Comparison of ENCODE assay signal across 16 mouse cellular contexts in the genomic region with DNA sequence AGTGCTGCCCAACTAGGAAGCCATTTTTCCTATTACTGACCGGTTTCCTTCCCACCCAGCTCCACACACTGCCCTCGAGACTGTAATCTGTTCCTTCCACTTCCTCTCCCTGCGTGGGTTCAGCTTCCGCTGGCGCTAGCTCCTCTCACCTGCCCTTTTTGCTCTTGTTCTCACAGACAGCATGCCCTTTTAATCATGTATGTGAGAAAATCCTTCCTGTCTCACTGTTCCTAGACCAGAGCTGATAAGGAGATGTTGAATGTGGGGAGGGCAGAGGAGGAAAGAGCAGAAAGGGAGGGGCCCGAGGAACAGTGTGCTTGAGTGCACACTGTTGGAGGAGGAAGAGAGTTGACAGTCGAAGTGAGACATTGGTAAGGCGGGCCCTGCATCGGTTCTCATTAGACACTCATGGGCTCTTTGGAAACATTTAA. TPM values are rescaled to one million over a fixed set of nuclear protein-coding genes. Genes with fewer than 3 reads are reported as not detected.
DNase-seq lines count a peak whose midpoint lies in the region; ATAC-seq and TF ChIP-seq lines count a peak whose summit lies in the region.
"Had no signal": no experiment of that assay in that cellular context is flagged by ENCODE, and none has a peak within 500 bp of the region (broad histone marks: within the 10 kb centered on the region; RNA-seq: fewer than 3 reads in every experiment).

A gene (minus strand): TSS at position 261 of the 431 bp plus-strand sequence.

- H3K9me3 ChIP-seq in kidney, embryonic 14.5 days (ENCODE audit: control insufficient read depth, low read length): no peaks in the 10 kb centered on the region
- H3K9me3 ChIP-seq in CH12.LX (replicated peaks; ENCODE audit: low read length): no peaks in the 10 kb centered on the region
- H3K9me3 ChIP-seq in hindbrain, postnatal 0 days (ENCODE audit: low read length): no peaks in the 10 kb centered on the region

- H3K27me3 ChIP-seq in kidney, embryonic 14.5 days (ENCODE audit: control insufficient read depth, insufficient read depth, low read length): no peaks in the 10 kb centered on the region
- no peaks in the 10 kb centered on the region for H3K27me3 ChIP-seq in CH12.LX (replicated peaks)
- H3K27me3 ChIP-seq in hindbrain, postnatal 0 days (ENCODE audit: insufficient read depth, low read length): no peaks in the 10 kb centered on the region

- TF ChIP-seq RAD21 in CH12.LX (IDR thresholded peaks at IDR 0.05; ENCODE audit: low read depth, low read length): no peak

- no peak for TF ChIP-seq POLR2A in CH12.LX (IDR thresholded peaks at IDR 0.05; ENCODE audit: low read depth, low read length)

- H3K79me2 ChIP-seq in CH12.LX (replicated peaks; ENCODE audit: control insufficient read depth, extremely low read depth, insufficient read depth, poor library complexity, severe bottlenecking): no peaks in the 10 kb centered on the region

- 43% methylated on average over 9 of the region's 9 CpGs for WGBS in kidney, embryonic 14.5 days
- WGBS in hindbrain, postnatal 0 days: 69% methylated on average over 9 of the region's 9 CpGs

- no peak within 1 kb of the TSS for H3K4me3 ChIP-seq in kidney, embryonic 14.5 days (ENCODE audit: low read length)
- no peak within 1 kb of the TSS for H3K4me3 ChIP-seq in CH12.LX (replicated peaks in 1 of 3; ENCODE audit: low read depth in 2 of 3, low read length in 2 of 3, poor library complexity in 1 of 3)
- no peak within 1 kb of the TSS for H3K4me3 ChIP-seq in hindbrain, postnatal 0 days (ENCODE audit: low read length)
- H3K4me3 ChIP-seq: left cerebral cortex, adult 2 months; myocyte had no signal

- DNase-seq in kidney, adult 8-10 months: no peak
- DNase-seq in CH12.LX (ENCODE audit: extremely low read depth): no peak
- DNase-seq in induced T-regulatory cell, adult 2 months (ENCODE audit: low read depth): peak; percentile 29
- DNase-seq in hindbrain, postnatal 0 days (ENCODE audit: low spot score): no peak
- DNase-seq in thymus, postnatal 25 days: no peak
- no peak for DNase-seq in gastrocnemius, adult 8-10 months (ENCODE audit: low spot score in 2 of 2)
- DNase-seq: cerebellum, adult 8-10 months; right cerebral cortex, adult 18-20 months; thymus, adult 2 months had no signal

- no peak for TF ChIP-seq EP300 in CH12.LX (IDR thresholded peaks at IDR 0.05; ENCODE audit: low read length)

- H3K4me1 ChIP-seq in kidney, embryonic 14.5 days (ENCODE audit: control insufficient read depth, insufficient read depth, low read length): peaks cover 3% of the 10 kb centered on the region; the same call in 1 of the 2 replicates
- peaks cover 0 to 12% of the 10 kb centered on the region in 2 experiments; a peak in 3 of 4 replicates for H3K4me1 ChIP-seq in CH12.LX (ENCODE audit: control insufficient read depth in 1 of 2, insufficient read depth in 2 of 2)
- no peaks in the 10 kb centered on the region for H3K4me1 ChIP-seq in hindbrain, postnatal 0 days (ENCODE audit: insufficient read depth, low read length)

- H3K4me2 ChIP-seq in kidney, embryonic 14.5 days (replicated peaks; ENCODE audit: low read depth, low read length): peak within 1 kb of the TSS; percentile 22
- H3K4me2 ChIP-seq in CH12.LX (ENCODE audit: insufficient read depth, low read depth, poor library complexity, severe bottlenecking): peak within 1 kb of the TSS; percentile 6; the same call in 1 of the 2 replicates
- H3K4me2 ChIP-seq in hindbrain, postnatal 0 days (ENCODE audit: low read depth, low read length): no peak within 1 kb of the TSS

- TF ChIP-seq CTCF in CH12.LX (conservative IDR thresholded peaks at IDR 0.05 in 1 of 2, IDR thresholded peaks at IDR 0.05 in 1 of 2; ENCODE audit: low read depth in 2 of 2, low read length in 2 of 2): no peak
- no peak for TF ChIP-seq CTCF in hindbrain, postnatal 0 days (IDR thresholded peaks at IDR 0.05; ENCODE audit: low read depth)

- H3K36me3 ChIP-seq in kidney, embryonic 14.5 days (ENCODE audit: control insufficient read depth, insufficient read depth, low read length): no peaks in the 10 kb centered on the region
- no peaks in the 10 kb centered on the region for H3K36me3 ChIP-seq in CH12.LX (replicated peaks in 1 of 2; ENCODE audit: control insufficient read depth in 1 of 2, insufficient read depth in 1 of 2, low read length in 1 of 2)
- H3K36me3 ChIP-seq in hindbrain, postnatal 0 days (ENCODE audit: insufficient read depth, low read length): no peaks in the 10 kb centered on the region

- in situ Hi-C loops in CH12.LX (cut with MboI; ENCODE audit: low pct_ligation_motif_present, low pct_unique_long_range_greater_than_20kb, low sequenced_read_pairs): no loop called here

- peak; percentile 55; the same call in 1 of the 2 replicates for ATAC-seq in kidney, embryonic 14.5 days (ENCODE audit: low FRiP score, low TSS enrichment)
- peak; percentile 72 for ATAC-seq in megakaryocyte-erythroid progenitor cell, adult 5-6 weeks (replicated peaks; ENCODE audit: low FRiP score, low TSS enrichment, poor library complexity, severe bottlenecking)
- ATAC-seq in hindbrain, postnatal 0 days: no peak
- ATAC-seq: hindbrain, embryonic 16.5 days; lung, postnatal 0 days had no signal

- H3K27ac ChIP-seq in kidney, embryonic 14.5 days (ENCODE audit: low read depth, low read length): peak within 1 kb of the TSS; percentile 42; the same call in 1 of the 2 replicates
- no peak within 1 kb of the TSS for H3K27ac ChIP-seq in CH12.LX (ENCODE audit: insufficient read depth, low read depth)
- no peak within 1 kb of the TSS for H3K27ac ChIP-seq in hindbrain, postnatal 0 days
- H3K27ac ChIP-seq: left cerebral cortex, adult 2 months had no signal

- no peak within 1 kb of the TSS for H3K9ac ChIP-seq in kidney, embryonic 14.5 days (ENCODE audit: low read depth, low read length)
- no peak within 1 kb of the TSS for H3K9ac ChIP-seq in CH12.LX (ENCODE audit: insufficient read depth, low read depth)
- no peak within 1 kb of the TSS for H3K9ac ChIP-seq in hindbrain, postnatal 0 days (replicated peaks; ENCODE audit: low read length)

- dilution Hi-C loops in CH12.LX (cut with MboI; ENCODE audit: extremely low pct_ligation_motif_present, extremely low pct_unique_long_range_greater_than_20kb, low sequenced_read_pairs): no loop called here

TF ChIP-seq in CH12.LX, 34 proteins besides CTCF, POLR2A, EP300 and RAD21:
- TF ChIP-seq MEF2A (IDR thresholded peaks at IDR 0.05; ENCODE audit: borderline replicate concordance, low read depth, low read length) (no peak), SMC3 (IDR thresholded peaks at IDR 0.05; ENCODE audit: low read depth, low read length) (no peak), POLR2AphosphoS2 (IDR thresholded peaks at IDR 0.05; ENCODE audit: low read depth, low read length) (no peak), JUND (conservative IDR thresholded peaks at IDR 0.05; ENCODE audit: low read depth, low read length) (no peak), ZNF384 (IDR thresholded peaks at IDR 0.05; ENCODE audit: low read depth, low read length) (no peak), MAX (IDR thresholded peaks at IDR 0.05; ENCODE audit: low read length) (no peak), BHLHE40 (IDR thresholded peaks at IDR 0.05; ENCODE audit: low read depth, low read length) (no peak), CHD1 (IDR thresholded peaks at IDR 0.05; ENCODE audit: low read depth, low read length) (no peak), ELF1 (IDR thresholded peaks at IDR 0.05; ENCODE audit: low read depth, low read length) (no peak), MYC (IDR thresholded peaks at IDR 0.05; ENCODE audit: low read depth, low read length) (no peak), PAX5 (IDR thresholded peaks at IDR 0.05; ENCODE audit: low read length) (no peak), CHD2 (IDR thresholded peaks at IDR 0.05; ENCODE audit: low read length) (no peak), NELFE (IDR thresholded peaks at IDR 0.05; ENCODE audit: low read depth, low read length) (no peak)

RNA-seq across cellular contexts. Expression of the gene that starts here (rescaled TPM):
- polyA plus RNA-seq in kidney, embryonic 14.5 days (2014; fragmentation: Nextera tagmentation; extraction: Ambion mirVana): 16.5 and 18.5 TPM in 2 replicates
- total RNA-seq in CH12.LX (2012; rRNA removed): 0.38 and 0.55 TPM in 2 replicates
- total RNA-seq in CH12.LX (2014; rRNA removed): not detected in 2 replicates
- not detected in 2 replicates for polyA plus RNA-seq in CH12.LX (2012; ENCODE audit: insufficient read length, low read depth)
- not detected in 2 replicates for total RNA-seq in megakaryocyte-erythroid progenitor cell, adult 5-6 weeks (2014; fragmentation: Nextera tagmentation)
- 0.99 and 5.2 TPM in 2 replicates for total RNA-seq in megakaryocyte-erythroid progenitor cell, adult 5-6 weeks (2017)
- not detected in 2 replicates for total RNA-seq in hindbrain, postnatal 0 days (2014; rRNA removed)
- 0.29 TPM in 1 of 2 replicates, not detected in the other for polyA plus RNA-seq in hindbrain, postnatal 0 days (2015; fragmentation: Nextera tagmentation; extraction: Ambion mirVana)
- total RNA-seq in gastrocnemius, adult 8-10 months (2022): not detected
- total RNA-seq: adrenal gland, adult 18-20 months; left cerebral cortex, adult 2 months had no signal
- polyA plus RNA-seq: hindbrain, embryonic 16.5 days; myocyte had no signal

Comparison
In these comparisons a context has a peak if more than half of its experiments do, and no peak if none do; other contexts are left out.
1. RNA of the gene that starts here (polyA plus RNA-seq): 16.5 to 18.5 TPM in kidney, embryonic 14.5 days; 0.29 TPM in hindbrain, postnatal 0 days and not detected in CH12.LX; every median in the first group is over 10 times any median in the second.